Mouse (Mus musculus) neural tube, embryonic 14.5 days (tissue): ENCODE measurements around the gene Psmd5. TPM values are rescaled to one million over a fixed set of nuclear protein-coding genes. Genes with fewer than 3 reads are reported as not detected.
"Not testable (repeated sequence)": the region's sequence is repeated elsewhere in the genome, so short reads cannot be mapped to it uniquely, and the experiment has no call there.

Source experiments
- ATAC-seq: fragments of 200-750 bp; cut with Nextera tagmentation; 2 replicates; pipeline ENCODE4 v1.8.0; 2017; ENCODE audit warnings: low read depth, mild to moderate bottlenecking, moderate TSS enrichment, moderate library complexity
- H3K27ac ChIP-seq: fragments of 300-500 bp; sonication (generic); 2 replicates; pipeline ENCODE4 v1.5.1; 2014; ENCODE audit warnings: low read depth, mild to moderate bottlenecking, control low read depth, low read length, moderate library complexity, mixed read lengths
- H3K27me3 ChIP-seq: fragments of 300-500 bp; sonication (generic); 2 replicates; pipeline ENCODE4 v1.6.1; 2014; ENCODE audit warnings: low read length; ENCODE audit not compliant: control insufficient read depth, insufficient read depth
- H3K36me3 ChIP-seq: fragments of 300-500 bp; sonication (generic); 2 replicates; pipeline ENCODE4 v1.6.1; 2014; ENCODE audit warnings: low read length, mixed read lengths; ENCODE audit not compliant: control insufficient read depth, insufficient read depth
- H3K4me1 ChIP-seq: fragments of 300-500 bp; sonication (generic); 2 replicates; pipeline ENCODE4 v1.6.1; 2014; ENCODE audit warnings: low read length; ENCODE audit not compliant: control insufficient read depth, insufficient read depth
- H3K4me2 ChIP-seq: fragments of 300-500 bp; sonication (generic); 2 replicates; pipeline ENCODE4 v1.6.1; 2014; ENCODE audit warnings: mild to moderate bottlenecking, low read depth, low read length, control low read depth
- H3K4me3 ChIP-seq: fragments of 300-500 bp; sonication (generic); 2 replicates; pipeline ENCODE4 v1.5.1; 2014; ENCODE audit warnings: low read depth, low read length, control low read depth, mixed read lengths
- H3K9ac ChIP-seq: fragments of 300-500 bp; sonication (generic); replicated peaks from 2 replicates; pipeline ENCODE4 v1.6.1; 2014; ENCODE audit warnings: low read depth, mild to moderate bottlenecking, control low read depth, low read length, mixed read lengths
- H3K9me3 ChIP-seq: fragments of 300-500 bp; sonication (generic); 2 replicates; pipeline ENCODE4 v1.6.1; 2016; ENCODE audit warnings: low read length; ENCODE audit not compliant: control insufficient read depth
- whole genome bisulfite sequencing: fragments of 180-500 bp; shearing (Covaris S2); extraction: QIAGEN DNeasy Blood & Tissue Kit; methylation state at CpG from one replicate; pipeline ENCODE4 v1.1.7; 2014; 5-methylcytosine and 5-hydroxymethylcytosine counted together
- polyA plus RNA-seq: library from polyadenylated mRNA; unstranded; fragments of >200 nt; fragmentation: Nextera tagmentation; extraction: Ambion mirVana; gene quantifications from 2 replicates; pipeline ENCODE4 v1.2.1, GENCODE M21; 2014

Gene Psmd5
- polyA plus RNA-seq, 1 experiment from 2014 or later, result 101 TPM

- no peaks in the 10 kb centered on the region for H3K36me3 ChIP-seq
- 87% methylated on average over 11 of the region's 11 CpGs for WGBS
These were observed 31.4 kb downstream of the Psmd5 start for GRCm38 (mm10) chr2:34843211-34843939.

GRCm38 (mm10) chr2:34841706-34842105 is 33.1 kb downstream of the Psmd5 start:
- H3K4me1 ChIP-seq, result no peaks in the 10 kb centered on the region
- H3K9ac ChIP-seq, result no peak overlapping the region
- ATAC-seq, result no peak

More at GRCm38 (mm10) chr2:34843211-34843939, 31.4 kb downstream of the Psmd5 start:
- Histone ChIP-seq H3K27ac (no peak overlapping the region), H3K27me3 (no peaks in the 10 kb centered on the region), H3K9me3 (no peaks in the 10 kb centered on the region), H3K9ac (no peak overlapping the region), H3K4me3 (no peak overlapping the region), H3K4me2 (no peak overlapping the region), H3K4me1 (no peaks in the 10 kb centered on the region)
- no peak for ATAC-seq

GRCm38 (mm10) chr2:34840143-34840542 is 34.6 kb downstream of the Psmd5 start:
- not testable (repeated sequence) for H3K9me3 ChIP-seq, ATAC-seq, H3K4me2 ChIP-seq, H3K36me3 ChIP-seq, H3K9ac ChIP-seq, H3K27me3 ChIP-seq, H3K27ac ChIP-seq, H3K4me3 ChIP-seq, H3K4me1 ChIP-seq
- WGBS, result 77% methylated on average over 5 of the region's 5 CpGs

More at GRCm38 (mm10) chr2:34841706-34842105, 33.1 kb downstream of the Psmd5 start:
- H3K36me3 ChIP-seq, result no peaks in the 10 kb centered on the region
- no peaks in the 10 kb centered on the region for H3K27me3 ChIP-seq
- no peak overlapping the region for H3K4me2 ChIP-seq
- no peak overlapping the region for H3K27ac ChIP-seq
- no peak overlapping the region for H3K4me3 ChIP-seq
- no peaks in the 10 kb centered on the region for H3K9me3 ChIP-seq
- whole genome bisulfite sequencing, result 91% methylated on average over 8 of the region's 8 CpGs

- Histone ChIP-seq H3K9me3 (no peaks in the 10 kb centered on the region), H3K4me2 (no peak overlapping the region), H3K4me3 (no peak overlapping the region), H3K27me3 (no peaks in the 10 kb centered on the region), H3K4me1 (no peaks in the 10 kb centered on the region), H3K27ac (no peak overlapping the region), H3K9ac (no peak overlapping the region), H3K36me3 (no peaks in the 10 kb centered on the region)
- ATAC-seq, result no peak
- WGBS, result 83% methylated on average over 3 of the region's 3 CpGs
These were observed 39.1 kb downstream of the Psmd5 start for GRCm38 (mm10) chr2:34835669-34836068.

- Histone ChIP-seq H3K4me2 (no peak overlapping the region), H3K9me3 (0 out of 2 replicates have a peak, but pooled peaks cover 2% of the 10 kb centered on the region), H3K36me3 (no peaks in the 10 kb centered on the region), H3K27me3 (no peaks in the 10 kb centered on the region), H3K9ac (no peak overlapping the region), H3K4me3 (no peak overlapping the region), H3K27ac (no peak overlapping the region), H3K4me1 (no peaks in the 10 kb centered on the region)
- WGBS, result 90% methylated on average over 17 of the region's 17 CpGs
- no peak for ATAC-seq
These were observed 41.1 kb downstream of the Psmd5 start for GRCm38 (mm10) chr2:34833624-34834023.

- H3K9me3 ChIP-seq, H3K4me1 ChIP-seq, H3K36me3 ChIP-seq, H3K4me2 ChIP-seq, H3K27me3 ChIP-seq, H3K4me3 ChIP-seq, H3K9ac ChIP-seq, H3K27ac ChIP-seq, ATAC-seq: not testable (repeated sequence)
- WGBS, result 73% methylated on average over 11 of the region's 11 CpGs
These were observed 41.9 kb downstream of the Psmd5 start, which contains the start of gene Gm34653 for GRCm38 (mm10) chr2:34832766-34833457. Gene Gm34653, plus strand, starts transcription at chr2:34833007.

- 94% methylated on average over 17 of the region's 17 CpGs for WGBS
- not testable (repeated sequence) for ATAC-seq, H3K4me1 ChIP-seq, H3K27me3 ChIP-seq, H3K9me3 ChIP-seq, H3K27ac ChIP-seq, H3K4me2 ChIP-seq, H3K4me3 ChIP-seq, H3K36me3 ChIP-seq, H3K9ac ChIP-seq
These were observed 44.7 kb downstream of the Psmd5 start for GRCm38 (mm10) chr2:34830066-34830465.

GRCm38 (mm10) chr2:34828026-34828425 is 46.7 kb downstream of the Psmd5 start:
- Histone ChIP-seq H3K27me3 (no peaks in the 10 kb centered on the region), H3K9ac (no peak overlapping the region), H3K27ac (no peak overlapping the region), H3K4me3 (no peak overlapping the region), H3K4me1 (peaks cover 9% of the 10 kb centered on the region), H3K36me3 (no peaks in the 10 kb centered on the region), H3K9me3 (0 out of 2 replicates have a peak, but pooled peaks cover 2% of the 10 kb centered on the region), H3K4me2 (no peak overlapping the region)
- ATAC-seq, result no peak
- WGBS, result 94% methylated on average over 1 of the region's 1 CpGs

- Histone ChIP-seq H3K4me2 (no peak overlapping the region), H3K9me3 (0 out of 2 replicates have a peak, but pooled peaks cover 2% of the 10 kb centered on the region), H3K27me3 (no peaks in the 10 kb centered on the region), H3K36me3 (no peaks in the 10 kb centered on the region; the same call in 1 of the 2 replicates), H3K4me3 (no peak overlapping the region), H3K9ac (no peak overlapping the region), H3K4me1 (peaks cover 9% of the 10 kb centered on the region), H3K27ac (no peak overlapping the region)
- WGBS, result 92% methylated on average over 4 of the region's 4 CpGs
- ATAC-seq, result no peak
These were observed 47.2 kb downstream of the Psmd5 start for GRCm38 (mm10) chr2:34827591-34827990.
